Mouse (Mus musculus) urinary bladder, postnatal 14 days (tissue): Measurements from ENCODE around the gene Edf1.
"Not testable (repeated sequence)": the region's sequence is repeated elsewhere in the genome, so short reads cannot be mapped to it uniquely, and the experiment has no call there.

ENCODE experiments used
- DNase-seq: peaks from one replicate; pipeline ENCODE4 v3.0.0; 2021; ENCODE audit warnings: low spot score

Edf1 gene

GRCm38 (mm10) chr2:25557221-25557963 lies at the start of gene Edf1:
Gene Edf1, plus strand, starts transcription at chr2:25557847.
- peak; percentile 95 for DNase-seq

- DNase-seq = no peak
These were observed 47.7 kb upstream of the Edf1 start for GRCm38 (mm10) chr2:25509912-25510311.

GRCm38 (mm10) chr2:25526510-25527302 lies 30.9 kb upstream of the Edf1 start:
- DNase-seq = no peak

GRCm38 (mm10) chr2:25533707-25534106 lies 23.9 kb upstream of the Edf1 start:
- DNase-seq = no peak

- peak; percentile 51 for DNase-seq
These were observed 23.3 kb upstream of the Edf1 start for GRCm38 (mm10) chr2:25534178-25534865.

GRCm38 (mm10) chr2:25534866-25535182 lies 22.8 kb upstream of the Edf1 start:
- DNase-seq = no peak

GRCm38 (mm10) chr2:25536531-25536930 lies 21.1 kb upstream of the Edf1 start:
- no peak for DNase-seq

GRCm38 (mm10) chr2:25540541-25540948 lies 17.1 kb upstream of the Edf1 start:
- DNase-seq = no peak

- DNase-seq = no peak
These were observed 15.8 kb upstream of the Edf1 start for GRCm38 (mm10) chr2:25541644-25542367.

- peak; percentile 78 for DNase-seq
These were observed 11.4 kb upstream of the Edf1 start for GRCm38 (mm10) chr2:25545996-25546810.

GRCm38 (mm10) chr2:25546811-25547491 lies 10.7 kb upstream of the Edf1 start, which contains the start of gene Traf2:
Gene Traf2, minus strand, starts transcription at chr2:25546940.
- peak; percentile 99 for DNase-seq

GRCm38 (mm10) chr2:25549021-25549991 lies 8.3 kb upstream of the Edf1 start:
- no peak for DNase-seq

GRCm38 (mm10) chr2:25551186-25551585 lies 6.5 kb upstream of the Edf1 start:
- DNase-seq = peak; percentile 45

GRCm38 (mm10) chr2:25553171-25553786 lies 4.4 kb upstream of the Edf1 start:
- not testable (repeated sequence) for DNase-seq

GRCm38 (mm10) chr2:25555479-25555878 lies 2.2 kb upstream of the Edf1 start:
- DNase-seq = not testable (repeated sequence)

GRCm38 (mm10) chr2:25556296-25556695 lies 1.4 kb upstream of the Edf1 start:
- no peak for DNase-seq

- no peak for DNase-seq
These were observed 315 bp downstream of the Edf1 start for GRCm38 (mm10) chr2:25557964-25558360.

GRCm38 (mm10) chr2:25558774-25559173 lies 1.1 kb downstream of the Edf1 start:
- DNase-seq = no peak

GRCm38 (mm10) chr2:25560551-25560950 lies 2.9 kb downstream of the Edf1 start:
- DNase-seq = no peak
